Mouse (Mus musculus): Measurements from ENCODE around the gene Gm8082.
"Not testable (repeated sequence)": the region's sequence is repeated elsewhere in the genome, so short reads cannot be mapped to it uniquely, and the experiment has no call there.

Gm8082 gene

DNA sequence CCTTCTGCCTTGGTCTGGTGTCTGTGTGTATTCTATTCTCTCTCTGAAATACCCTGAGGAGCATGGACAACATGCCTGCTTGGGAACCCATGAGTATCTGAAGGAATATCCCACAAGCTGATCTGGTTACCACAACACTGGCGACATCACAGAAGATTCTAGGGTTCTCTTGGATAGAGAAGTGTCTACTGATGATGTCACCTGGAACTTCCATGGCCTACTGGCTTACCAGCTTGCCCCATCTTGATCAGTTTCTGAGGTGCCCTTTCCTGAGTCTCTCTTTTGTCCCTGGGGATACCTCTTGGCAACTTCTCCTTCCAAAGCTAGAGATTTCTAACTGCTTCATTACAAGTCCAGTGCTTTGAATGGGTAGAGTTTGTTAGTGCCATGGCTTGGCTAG is at the start of gene Gm8082:
TSS of gene Gm8082 (minus strand) at position 101 of the 400 bp plus-strand sequence.
- not testable (repeated sequence) for DNase-seq (ENCODE audit: extremely low read depth, insufficient read length, low spot score)

DNA sequence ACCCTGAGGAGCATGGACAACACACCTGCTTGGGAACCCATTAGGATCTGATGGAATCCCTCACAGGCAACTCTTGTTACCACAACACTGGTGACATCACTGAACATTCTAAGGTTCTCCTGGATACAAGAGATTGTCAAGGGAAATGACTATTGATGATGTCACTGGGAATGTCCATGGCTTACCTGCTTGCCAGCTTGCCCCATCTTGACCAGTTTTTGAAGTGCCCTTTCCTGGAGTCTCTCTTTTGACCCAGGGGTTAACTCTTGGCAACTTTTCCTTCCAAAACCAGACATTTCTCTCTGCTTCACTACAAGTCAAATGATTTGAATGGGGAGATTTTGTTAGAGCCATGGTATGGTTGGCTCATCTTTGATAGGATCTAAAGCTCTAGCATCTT is 22.1 kb upstream of the Gm8082 start, which contains the start of gene Gm10376:
TSS of gene Gm10376 (minus strand) at position 101 of the 400 bp plus-strand sequence.
- DNase-seq (ENCODE audit: extremely low read depth, insufficient read length, low spot score): not testable (repeated sequence)

Measured in 3134 (cell line).